Mouse (Mus musculus): ENCODE measurements around the gene Wfdc17.

Gene Wfdc17

DNA sequence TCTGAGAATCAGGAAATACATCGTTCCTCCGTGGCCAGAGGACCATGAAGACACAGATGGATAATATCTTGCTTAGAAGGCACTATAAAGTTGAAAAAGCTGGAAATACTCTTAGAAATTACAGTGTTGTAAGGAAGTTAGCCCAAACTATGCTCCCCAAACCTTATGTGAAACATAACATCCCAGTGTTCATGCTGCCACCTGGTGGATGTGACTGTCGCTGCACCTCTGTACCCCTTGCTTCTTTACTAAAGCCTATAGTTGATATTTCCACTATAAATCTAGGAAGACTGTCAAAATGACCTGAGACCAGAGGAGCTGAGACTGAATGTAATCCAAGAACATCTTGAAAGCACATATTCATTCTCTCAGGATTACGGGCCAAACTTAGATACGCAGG is 35.5 kb downstream of the Wfdc17 start:
- DNase-seq (ENCODE audit: inconsistent age in 2 of 2, low spot score in 1 of 2) = peak; percentile 62 to 90

- DNase-seq (ENCODE audit: inconsistent age in 2 of 2, low spot score in 1 of 2) = no peak
Measured at GRCm38 (mm10) chr11:83740443-83740991, 36.7 kb downstream of the Wfdc17 start.

DNA sequence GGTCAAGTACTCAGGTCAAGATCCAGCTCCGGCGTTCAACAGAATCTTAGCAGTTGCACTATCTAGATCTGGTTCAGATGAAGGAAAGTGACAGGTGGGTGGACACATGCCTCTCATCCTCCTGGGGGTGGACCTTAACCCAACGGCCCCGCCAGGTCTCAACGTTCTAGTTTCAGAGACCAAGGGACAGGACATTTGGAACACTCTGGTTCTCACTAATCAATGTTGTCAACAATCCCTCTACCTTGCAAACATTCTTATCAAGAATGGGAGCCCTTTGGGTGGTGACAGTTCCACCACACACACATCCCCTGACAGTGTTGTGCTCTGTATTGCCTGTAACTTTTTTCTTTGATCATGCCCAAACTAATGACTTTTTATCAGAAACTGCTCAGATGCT is 38.0 kb downstream of the Wfdc17 start:
- DNase-seq (ENCODE audit: inconsistent age in 2 of 2, low spot score in 1 of 2) = no peak

GRCm38 (mm10) chr11:83742731-83743355 is 39.1 kb downstream of the Wfdc17 start:
- no peak for DNase-seq (ENCODE audit: inconsistent age in 2 of 2, low spot score in 1 of 2)

GRCm38 (mm10) chr11:83743525-83743924 is 39.7 kb downstream of the Wfdc17 start:
- DNase-seq (ENCODE audit: inconsistent age in 2 of 2, low spot score in 1 of 2) = no peak

- no peak for DNase-seq (ENCODE audit: inconsistent age in 2 of 2, low spot score in 1 of 2)
Measured at GRCm38 (mm10) chr11:83746152-83746551, 42.4 kb downstream of the Wfdc17 start.

DNA sequence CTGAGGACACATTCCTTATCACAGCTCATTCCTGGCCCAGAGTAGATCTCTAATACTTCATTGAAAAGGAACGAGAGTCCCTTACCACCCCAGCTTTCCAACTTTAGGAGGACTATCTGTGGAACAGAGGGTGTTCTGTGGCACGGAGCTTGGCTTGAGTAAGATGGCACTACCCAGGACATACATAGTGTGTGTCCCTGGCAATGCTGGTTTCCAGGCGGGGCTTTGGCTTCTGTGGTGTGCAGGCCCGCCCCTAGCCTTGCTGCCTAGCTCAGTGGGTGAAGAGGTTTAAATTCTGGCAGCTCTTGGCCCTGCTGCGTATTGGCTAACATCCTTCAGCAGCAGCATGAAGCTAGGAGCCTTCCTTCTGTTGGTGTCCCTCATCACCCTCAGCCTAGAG is 42.9 kb downstream of the Wfdc17 start, which contains the start of gene Wfdc21:
Gene Wfdc21, plus strand, starts transcription at position 260 of the 400 bp plus-strand sequence.
- no peak for DNase-seq (ENCODE audit: inconsistent age in 2 of 2, low spot score in 1 of 2)

DNA sequence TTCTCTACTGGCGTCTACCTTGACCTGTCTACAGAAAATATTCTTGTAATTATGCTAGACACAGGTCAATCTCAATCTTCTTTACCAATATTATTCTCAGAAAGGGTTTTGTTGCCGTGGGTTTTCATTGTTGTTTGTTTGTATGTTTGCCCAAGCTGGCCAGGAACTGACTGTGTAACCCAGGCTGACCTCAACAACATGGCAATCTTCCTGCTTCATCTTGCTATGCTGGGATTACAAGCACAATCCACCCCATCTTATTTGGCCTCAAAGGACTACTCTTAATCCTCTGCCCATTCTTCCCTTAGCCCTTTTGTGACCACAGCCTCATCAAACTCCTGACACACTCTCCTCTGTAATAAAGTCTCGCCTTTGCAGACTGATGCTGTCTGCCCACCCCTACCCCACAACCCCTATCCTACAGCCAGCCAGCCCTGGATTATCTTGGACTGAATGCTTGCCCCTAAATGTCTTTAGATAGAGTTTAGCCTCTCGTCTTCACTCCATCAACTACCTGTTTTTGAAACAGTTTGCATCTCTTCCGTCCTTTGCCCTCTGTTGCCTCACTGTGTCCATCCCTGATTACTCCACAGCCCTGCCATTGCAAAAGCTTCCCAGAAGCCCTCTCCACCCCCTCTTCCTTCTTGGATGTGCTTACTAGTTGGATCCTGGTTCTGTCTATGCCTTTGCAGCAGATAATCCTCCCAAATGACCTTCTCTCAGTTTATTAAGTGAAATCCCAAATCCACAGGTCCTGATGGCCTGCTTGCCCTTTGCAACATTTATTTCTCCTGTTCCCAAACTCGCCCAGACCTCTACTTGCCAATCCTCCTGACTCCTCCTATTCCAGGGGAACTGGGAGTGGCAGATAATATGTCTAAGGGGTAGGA is 43.8 kb downstream of the Wfdc17 start:
- DNase-seq (ENCODE audit: inconsistent age in 2 of 2, low spot score in 1 of 2) = no peak

GRCm38 (mm10) chr11:83753581-83754181 is 49.9 kb downstream of the Wfdc17 start, which contains the start of gene Heatr6:
Heatr6 (plus strand) TSS chr11:83753696.
- DNase-seq (ENCODE audit: inconsistent age in 2 of 2, low spot score in 1 of 2) = peak; percentile 92 to 97

DNA sequence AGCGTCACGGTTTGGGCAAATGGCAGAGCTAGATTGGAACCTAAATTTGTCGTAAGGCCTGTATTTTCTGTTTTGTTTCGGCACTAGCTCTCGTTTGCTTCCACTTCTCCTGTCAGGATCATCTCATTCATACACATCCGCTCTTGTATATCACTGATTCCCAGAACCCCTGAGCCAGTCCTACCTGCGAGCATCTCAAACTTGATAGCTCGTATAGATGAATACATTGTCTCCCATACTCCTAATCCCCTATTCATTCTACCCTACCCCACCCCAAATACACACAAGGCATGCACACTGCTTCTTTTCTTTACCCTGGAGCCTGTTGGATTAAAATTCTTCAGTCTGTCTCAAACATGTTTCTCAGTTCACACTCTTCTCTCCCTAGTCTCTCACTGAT is 50.4 kb downstream of the Wfdc17 start:
- peak in 1 of 2 experiments; percentile 26 for DNase-seq (ENCODE audit: inconsistent age in 2 of 2, low spot score in 1 of 2)

All from adrenal gland, adult (tissue).